Mouse (Mus musculus): ENCODE results near the gene Slc12a5. TPM values are rescaled to one million over a fixed set of nuclear protein-coding genes. Genes with fewer than 3 reads are reported as not detected.

The Slc12a5 gene
- polyA plus RNA-seq, 1 experiment, result 15.9 TPM

DNA sequence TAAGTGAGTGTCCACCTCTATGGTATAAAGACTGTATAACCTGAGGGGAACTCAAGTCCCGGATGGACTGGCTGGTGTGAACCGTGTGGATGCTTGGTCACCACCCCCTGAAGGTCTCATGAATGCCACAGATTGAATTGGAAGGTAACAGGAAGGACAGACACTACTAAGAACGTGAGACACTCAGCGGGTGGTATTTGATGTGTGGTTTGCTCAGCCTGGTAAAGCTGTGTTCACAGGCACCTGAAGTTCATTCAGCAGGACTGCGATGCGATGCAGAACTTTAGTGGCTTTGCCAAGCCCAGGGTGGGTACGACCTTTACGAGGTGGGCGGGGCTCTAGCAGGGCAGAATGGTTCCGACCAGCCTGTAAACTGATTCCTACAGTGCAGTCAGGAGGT lies 43.2 kb upstream of the Slc12a5 start:
- peaks cover 1% of the 10 kb centered on the region; the same call in 1 of the 2 replicates for H3K4me1 ChIP-seq (ENCODE audit: control insufficient read depth, insufficient read depth, low read length)
- no peaks in the 10 kb centered on the region for H3K36me3 ChIP-seq (ENCODE audit: control insufficient read depth, insufficient read depth, low read length)

DNA sequence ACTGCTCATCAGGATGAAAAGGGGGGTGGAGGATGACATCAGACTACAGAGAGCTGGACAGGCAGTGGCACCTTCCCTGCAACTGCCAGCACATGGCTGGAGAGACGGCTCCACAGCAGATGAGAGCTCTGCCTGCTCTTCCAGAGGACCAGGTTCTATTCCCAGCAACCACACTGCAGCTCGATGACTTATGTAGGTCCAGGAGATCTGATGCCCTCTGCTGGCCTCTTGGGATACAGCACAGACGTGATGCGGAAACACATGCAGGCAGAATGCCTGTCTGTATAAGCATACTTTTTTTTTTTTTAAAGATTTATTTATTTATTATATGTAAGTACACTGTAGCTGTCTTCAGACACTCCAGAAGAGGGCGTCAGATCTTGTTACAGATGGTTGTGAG lies 42.3 kb upstream of the Slc12a5 start:
- no peaks in the 10 kb centered on the region for H3K36me3 ChIP-seq (ENCODE audit: control insufficient read depth, insufficient read depth, low read length)
- no peaks in the 10 kb centered on the region for H3K27me3 ChIP-seq (ENCODE audit: control insufficient read depth, insufficient read depth, low read length)
- no peaks in the 10 kb centered on the region for H3K4me1 ChIP-seq (ENCODE audit: control insufficient read depth, insufficient read depth, low read length)
- no peak overlapping the region for H3K4me3 ChIP-seq (ENCODE audit: control insufficient read depth, low read depth, low read length)
- peak; percentile 46; the same call in 1 of the 2 replicates for TF ChIP-seq CTCF (IDR thresholded peaks at IDR 0.05; ENCODE audit: control insufficient read depth, insufficient read depth, insufficient replicate concordance, low read depth, low read length)
- no peak for TF ChIP-seq POLR2A (IDR thresholded peaks at IDR 0.05; ENCODE audit: control insufficient read depth, low read depth, low read length)
- no peak overlapping the region for H3K27ac ChIP-seq (ENCODE audit: control insufficient read depth, insufficient read depth, low read depth, low read length)

More for the DNA sequence above, 43.2 kb upstream of the Slc12a5 start:
- no peak overlapping the region for H3K27ac ChIP-seq (ENCODE audit: control insufficient read depth, insufficient read depth, low read depth, low read length)
- TF ChIP-seq POLR2A (IDR thresholded peaks at IDR 0.05; ENCODE audit: control insufficient read depth, low read depth, low read length) (no peak), CTCF (IDR thresholded peaks at IDR 0.05; ENCODE audit: control insufficient read depth, insufficient read depth, insufficient replicate concordance, low read depth, low read length) (no peak)
- no peaks in the 10 kb centered on the region for H3K27me3 ChIP-seq (ENCODE audit: control insufficient read depth, insufficient read depth, low read length)
- H3K4me3 ChIP-seq (ENCODE audit: control insufficient read depth, low read depth, low read length), result no peak overlapping the region

DNA sequence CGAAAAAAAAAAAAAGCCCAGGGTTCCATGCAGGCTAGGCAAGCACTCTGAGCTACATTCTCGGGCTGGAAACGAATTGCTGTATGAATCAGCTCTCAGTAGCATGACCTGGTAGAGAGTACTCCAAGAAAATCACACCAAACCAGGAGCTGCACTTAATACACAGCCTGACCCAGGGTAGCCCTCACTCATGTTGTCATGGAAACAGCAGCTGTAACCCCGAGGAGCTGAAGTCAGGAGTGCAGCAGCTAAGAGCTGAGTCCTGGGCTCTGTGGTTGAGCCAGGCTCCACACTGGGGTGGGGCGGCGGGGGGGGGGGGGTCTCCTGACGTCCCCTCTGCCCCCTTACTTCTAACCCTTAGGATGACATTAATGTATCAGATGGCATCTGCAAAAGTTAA lies 38.6 kb upstream of the Slc12a5 start:
- Histone ChIP-seq H3K4me1 (ENCODE audit: control insufficient read depth, insufficient read depth, low read length) (no peaks in the 10 kb centered on the region), H3K27me3 (ENCODE audit: control insufficient read depth, insufficient read depth, low read length) (no peaks in the 10 kb centered on the region), H3K27ac (ENCODE audit: control insufficient read depth, insufficient read depth, low read depth, low read length) (no peak overlapping the region), H3K4me3 (ENCODE audit: control insufficient read depth, low read depth, low read length) (no peak overlapping the region), H3K36me3 (ENCODE audit: control insufficient read depth, insufficient read depth, low read length) (no peaks in the 10 kb centered on the region)
- TF ChIP-seq CTCF (IDR thresholded peaks at IDR 0.05; ENCODE audit: control insufficient read depth, insufficient read depth, insufficient replicate concordance, low read depth, low read length) (no peak), POLR2A (IDR thresholded peaks at IDR 0.05; ENCODE audit: control insufficient read depth, low read depth, low read length) (no peak)

DNA sequence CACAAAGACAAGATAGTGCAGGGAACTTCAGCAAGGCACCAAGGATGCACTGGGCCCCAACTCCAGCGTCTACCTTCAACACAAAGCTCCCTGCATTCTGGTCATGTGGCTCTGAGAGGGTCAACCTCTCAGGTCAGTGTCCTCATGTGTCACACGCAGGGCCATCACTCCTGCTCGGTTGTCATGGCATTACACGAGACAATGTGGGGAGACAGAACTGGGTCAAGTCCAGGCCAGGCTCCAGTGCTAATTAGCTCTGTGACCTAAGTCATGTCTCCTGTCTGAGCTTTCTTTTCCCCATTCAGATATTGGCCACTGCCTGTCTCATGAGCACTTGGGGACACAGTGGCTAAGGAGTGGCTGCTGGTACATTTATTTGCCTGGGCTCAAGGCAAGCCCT lies 37.3 kb upstream of the Slc12a5 start:
- H3K4me3 ChIP-seq (ENCODE audit: control insufficient read depth, low read depth, low read length), result no peak overlapping the region
- no peaks in the 10 kb centered on the region for H3K36me3 ChIP-seq (ENCODE audit: control insufficient read depth, insufficient read depth, low read length)
- TF ChIP-seq CTCF (IDR thresholded peaks at IDR 0.05; ENCODE audit: control insufficient read depth, insufficient read depth, insufficient replicate concordance, low read depth, low read length) (no peak), POLR2A (IDR thresholded peaks at IDR 0.05; ENCODE audit: control insufficient read depth, low read depth, low read length) (no peak)
- no peaks in the 10 kb centered on the region for H3K27me3 ChIP-seq (ENCODE audit: control insufficient read depth, insufficient read depth, low read length)
- no peak overlapping the region for H3K27ac ChIP-seq (ENCODE audit: control insufficient read depth, insufficient read depth, low read depth, low read length)
- H3K4me1 ChIP-seq (ENCODE audit: control insufficient read depth, insufficient read depth, low read length), result no peaks in the 10 kb centered on the region

DNA sequence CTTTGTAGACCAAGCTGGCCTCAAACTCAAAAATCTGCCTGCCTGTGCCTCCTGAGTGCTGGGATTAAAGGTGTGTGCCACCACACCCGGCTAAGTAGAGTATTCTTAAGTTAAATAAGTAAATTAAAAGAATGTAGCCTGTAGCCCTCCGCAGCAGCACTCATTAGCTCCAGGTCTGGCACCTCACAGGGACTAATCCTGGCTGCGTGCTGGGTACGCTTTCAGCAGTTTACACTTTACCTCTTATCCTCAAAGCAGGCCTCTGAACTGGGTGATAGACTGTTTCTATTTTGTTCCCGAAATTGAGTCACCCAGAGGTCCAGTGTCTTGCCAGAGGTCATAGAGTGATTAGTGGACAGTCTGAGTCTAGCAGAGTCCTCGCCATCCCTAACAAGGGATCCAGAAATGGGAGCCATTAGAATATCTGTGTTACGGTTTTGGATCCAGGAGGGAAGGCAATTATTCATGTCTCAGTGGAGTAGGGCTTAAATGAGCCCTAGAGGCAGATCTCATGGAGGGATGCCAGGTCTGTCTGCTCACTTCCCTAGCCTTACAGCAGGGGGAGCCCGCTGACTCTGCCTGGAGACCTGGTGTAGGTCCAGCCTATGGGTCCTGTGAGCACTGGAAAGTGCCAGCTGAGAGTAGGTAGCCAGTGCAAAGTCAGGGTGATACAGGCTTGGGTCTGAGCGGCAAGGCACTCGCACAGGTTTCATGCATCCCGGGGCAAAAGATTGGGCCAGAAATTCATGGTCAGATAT lies 36.3 kb upstream of the Slc12a5 start:
- Histone ChIP-seq H3K4me3 (ENCODE audit: control insufficient read depth, low read depth, low read length) (no peak overlapping the region), H3K27me3 (ENCODE audit: control insufficient read depth, insufficient read depth, low read length) (no peaks in the 10 kb centered on the region), H3K4me1 (ENCODE audit: control insufficient read depth, insufficient read depth, low read length) (no peaks in the 10 kb centered on the region), H3K36me3 (ENCODE audit: control insufficient read depth, insufficient read depth, low read length) (no peaks in the 10 kb centered on the region), H3K27ac (ENCODE audit: control insufficient read depth, insufficient read depth, low read depth, low read length) (no peak overlapping the region)
- no peak for TF ChIP-seq POLR2A (IDR thresholded peaks at IDR 0.05; ENCODE audit: control insufficient read depth, low read depth, low read length)
- peak; percentile 68; the same call in 1 of the 2 replicates for TF ChIP-seq CTCF (IDR thresholded peaks at IDR 0.05; ENCODE audit: control insufficient read depth, insufficient read depth, insufficient replicate concordance, low read depth, low read length)

DNA sequence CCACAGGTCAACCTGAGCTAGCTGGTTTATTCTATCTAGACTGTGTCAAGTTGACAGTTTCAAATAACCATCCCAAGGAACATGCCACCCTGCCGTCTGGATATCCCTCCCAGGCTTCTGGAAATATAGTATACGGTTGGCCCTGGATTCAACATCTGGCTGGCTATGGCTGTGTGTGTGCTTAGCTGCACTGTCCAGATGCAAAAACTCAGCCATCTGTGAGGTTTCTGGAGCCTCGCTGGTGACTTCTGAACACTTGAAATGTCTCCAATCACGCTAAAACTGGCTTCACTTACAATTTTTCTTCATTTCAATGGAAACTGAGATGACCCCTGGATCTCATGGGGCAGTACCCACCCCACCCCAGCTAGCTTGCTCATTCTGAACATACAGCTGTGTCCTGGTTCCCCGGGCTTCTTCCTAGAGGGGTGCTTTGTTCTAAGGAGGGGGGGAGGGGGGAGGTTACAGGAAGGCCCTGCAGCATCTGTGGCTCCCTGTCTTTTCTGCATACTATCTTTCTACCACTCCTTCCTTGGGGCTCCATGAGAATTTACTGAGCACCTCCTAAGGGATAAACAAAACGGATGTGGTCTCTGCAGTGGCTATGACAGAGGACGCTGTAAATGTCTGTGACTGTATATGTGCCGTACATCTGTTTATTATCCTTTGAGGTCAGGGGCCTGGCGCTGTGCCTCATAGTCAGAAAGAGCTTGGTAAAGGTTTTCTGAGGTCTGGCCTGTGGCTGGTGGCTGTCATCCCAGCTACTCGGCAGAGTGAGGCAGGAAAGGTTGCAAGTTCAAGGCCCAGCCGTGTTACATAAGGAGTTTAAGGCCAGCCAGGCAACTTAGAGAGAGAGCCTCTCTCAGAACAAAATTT lies 29.7 kb upstream of the Slc12a5 start:
- H3K4me3 ChIP-seq (ENCODE audit: control insufficient read depth, low read depth, low read length), result no peak overlapping the region
- no peak for TF ChIP-seq CTCF (IDR thresholded peaks at IDR 0.05; ENCODE audit: control insufficient read depth, insufficient read depth, insufficient replicate concordance, low read depth, low read length)
- no peak for TF ChIP-seq POLR2A (IDR thresholded peaks at IDR 0.05; ENCODE audit: control insufficient read depth, low read depth, low read length)
- no peaks in the 10 kb centered on the region for H3K36me3 ChIP-seq (ENCODE audit: control insufficient read depth, insufficient read depth, low read length)
- no peak overlapping the region for H3K27ac ChIP-seq (ENCODE audit: control insufficient read depth, insufficient read depth, low read depth, low read length)
- H3K27me3 ChIP-seq (ENCODE audit: control insufficient read depth, insufficient read depth, low read length), result no peaks in the 10 kb centered on the region
- no peaks in the 10 kb centered on the region for H3K4me1 ChIP-seq (ENCODE audit: control insufficient read depth, insufficient read depth, low read length)

DNA sequence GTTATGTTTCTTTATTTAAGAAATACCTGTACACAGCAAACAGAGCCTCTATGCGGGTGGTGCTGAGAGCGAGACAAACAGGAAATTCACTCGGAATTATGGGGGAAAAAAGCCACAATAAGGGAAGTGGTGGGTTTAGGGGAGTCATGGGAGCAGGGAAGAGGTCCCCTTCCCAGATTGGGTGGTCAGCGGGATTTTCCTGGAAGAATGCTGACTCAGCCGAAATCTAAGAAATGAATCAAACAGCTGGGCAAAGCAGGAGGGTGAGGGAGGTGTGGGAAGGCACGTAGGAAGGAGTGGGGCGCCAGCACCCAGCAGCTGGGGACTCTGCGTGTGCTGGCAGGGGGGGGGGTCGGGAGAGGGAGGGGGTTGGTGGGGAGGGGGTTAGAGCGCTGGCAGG lies 27.1 kb upstream of the Slc12a5 start:
- Histone ChIP-seq H3K27ac (ENCODE audit: control insufficient read depth, insufficient read depth, low read depth, low read length) (no peak overlapping the region), H3K4me1 (ENCODE audit: control insufficient read depth, insufficient read depth, low read length) (peaks cover 3% of the 10 kb centered on the region; the same call in 1 of the 2 replicates), H3K4me3 (ENCODE audit: control insufficient read depth, low read depth, low read length) (no peak overlapping the region), H3K27me3 (ENCODE audit: control insufficient read depth, insufficient read depth, low read length) (no peaks in the 10 kb centered on the region), H3K36me3 (ENCODE audit: control insufficient read depth, insufficient read depth, low read length) (no peaks in the 10 kb centered on the region)
- TF ChIP-seq POLR2A (IDR thresholded peaks at IDR 0.05; ENCODE audit: control insufficient read depth, low read depth, low read length), result no peak
- no peak for TF ChIP-seq CTCF (IDR thresholded peaks at IDR 0.05; ENCODE audit: control insufficient read depth, insufficient read depth, insufficient replicate concordance, low read depth, low read length)

All from testis, adult 2 months (tissue).